Mouse (Mus musculus): Measurements from ENCODE around the gene Gnaq. TPM values are rescaled to one million over a fixed set of nuclear protein-coding genes. Genes with fewer than 3 reads are reported as not detected.

Gnaq gene
- polyA plus RNA-seq, 1 experiment from 2014 or later, result 34.0 TPM

DNA sequence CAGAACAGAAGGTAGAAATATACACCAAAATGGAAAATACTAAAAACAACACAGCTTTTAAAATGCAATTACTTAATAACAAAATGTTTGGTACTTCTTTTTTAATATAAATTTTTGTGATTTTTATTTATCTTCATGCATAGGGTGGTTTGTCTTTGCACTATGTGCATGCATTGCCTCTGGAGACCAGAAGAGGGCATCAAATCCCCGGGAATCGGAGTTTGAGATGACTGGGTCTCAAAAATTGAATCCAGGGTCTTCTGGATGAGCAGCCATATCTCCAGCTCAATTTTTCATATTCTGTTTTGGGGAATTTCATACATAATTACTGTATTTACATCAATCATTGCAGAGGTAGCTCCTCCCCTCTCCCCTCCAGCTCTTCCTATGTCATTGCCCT lies 210.1 kb downstream of the Gnaq start:
- ATAC-seq (ENCODE audit: insufficient number of reproducible peaks, low FRiP score, low TSS enrichment, low read depth), result no peak
- WGBS, result 54% methylated on average over 2 of the region's 2 CpGs
- H3K36me3 ChIP-seq, result no peaks in the 10 kb centered on the region
- H3K27me3 ChIP-seq, result no peaks in the 10 kb centered on the region
- peaks cover 3% of the 10 kb centered on the region; the same call in 1 of the 2 replicates for H3K4me1 ChIP-seq
- H3K4me3 ChIP-seq (replicated peaks), result no peak overlapping the region
- no peak overlapping the region for H3K9ac ChIP-seq
- H3K4me2 ChIP-seq (replicated peaks), result no peak overlapping the region
- no peak overlapping the region for H3K27ac ChIP-seq (replicated peaks)
- H3K9me3 ChIP-seq (replicated peaks), result no peaks in the 10 kb centered on the region

DNA sequence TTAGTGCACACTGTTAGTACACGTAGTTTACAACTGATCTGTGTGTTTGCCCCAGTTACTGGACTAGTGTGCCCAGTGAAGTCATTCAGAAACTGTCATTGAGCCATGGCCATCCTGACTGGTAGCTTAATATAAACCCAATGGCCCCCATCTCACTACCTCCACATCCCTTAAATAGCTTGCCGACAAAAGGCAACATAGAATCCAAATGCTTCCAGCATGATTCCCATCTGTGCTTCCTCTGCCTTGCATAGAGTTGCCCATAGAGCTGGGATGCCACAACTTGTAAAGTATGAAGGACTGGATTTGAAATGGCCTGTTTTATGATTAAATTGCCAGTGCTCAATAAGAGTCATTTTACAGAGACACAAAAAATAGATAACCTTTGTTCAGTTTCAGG lies 212.9 kb downstream of the Gnaq start:
- Histone ChIP-seq H3K27ac (replicated peaks) (no peak overlapping the region), H3K36me3 (no peaks in the 10 kb centered on the region), H3K27me3 (no peaks in the 10 kb centered on the region), H3K9ac (no peak overlapping the region), H3K9me3 (replicated peaks) (no peaks in the 10 kb centered on the region), H3K4me2 (replicated peaks) (no peak overlapping the region), H3K4me1 (no peaks in the 10 kb centered on the region), H3K4me3 (replicated peaks) (no peak overlapping the region)
- 85% methylated on average over 2 of the region's 2 CpGs for WGBS
- ATAC-seq (ENCODE audit: insufficient number of reproducible peaks, low FRiP score, low TSS enrichment, low read depth), result no peak

GRCm38 (mm10) chr19:16347037-16347436 lies 214.4 kb downstream of the Gnaq start:
- no peak overlapping the region for H3K4me3 ChIP-seq (replicated peaks)
- WGBS, result 89% methylated on average over 3 of the region's 3 CpGs
- H3K4me2 ChIP-seq (replicated peaks), result no peak overlapping the region
- no peaks in the 10 kb centered on the region for H3K4me1 ChIP-seq
- H3K27me3 ChIP-seq, result no peaks in the 10 kb centered on the region
- no peak for ATAC-seq (ENCODE audit: insufficient number of reproducible peaks, low FRiP score, low TSS enrichment, low read depth)
- H3K9me3 ChIP-seq (replicated peaks), result no peaks in the 10 kb centered on the region
- H3K27ac ChIP-seq (replicated peaks), result no peak overlapping the region
- H3K36me3 ChIP-seq, result no peaks in the 10 kb centered on the region
- no peak overlapping the region for H3K9ac ChIP-seq

DNA sequence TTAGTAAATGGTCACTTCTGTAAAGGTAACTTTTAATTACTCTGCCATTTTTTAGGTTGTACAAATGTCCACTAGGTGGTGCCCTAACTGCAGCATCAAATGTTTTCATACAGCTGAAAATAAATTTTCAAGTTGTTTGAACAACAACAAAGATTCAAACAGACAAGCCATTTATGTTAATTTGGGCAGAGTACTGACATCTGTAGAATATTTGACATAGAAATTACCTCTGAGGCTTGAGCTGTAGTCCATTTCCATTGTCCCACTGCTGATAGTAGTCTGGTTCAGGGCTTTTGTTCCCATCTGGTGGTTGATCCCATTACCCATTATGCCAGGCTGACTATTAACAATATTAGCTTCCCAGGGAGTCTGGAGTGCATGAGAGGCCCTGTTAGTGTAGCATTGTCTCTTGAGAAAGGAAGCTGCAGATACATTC lies 221.1 kb downstream of the Gnaq start:
- Histone ChIP-seq H3K9ac (no peak overlapping the region), H3K9me3 (replicated peaks) (no peaks in the 10 kb centered on the region), H3K36me3 (no peaks in the 10 kb centered on the region), H3K4me1 (no peaks in the 10 kb centered on the region), H3K4me3 (replicated peaks) (no peak overlapping the region), H3K27ac (replicated peaks) (no peak overlapping the region), H3K27me3 (no peaks in the 10 kb centered on the region), H3K4me2 (replicated peaks) (no peak overlapping the region)
- no peak for ATAC-seq (ENCODE audit: insufficient number of reproducible peaks, low FRiP score, low TSS enrichment, low read depth)

DNA sequence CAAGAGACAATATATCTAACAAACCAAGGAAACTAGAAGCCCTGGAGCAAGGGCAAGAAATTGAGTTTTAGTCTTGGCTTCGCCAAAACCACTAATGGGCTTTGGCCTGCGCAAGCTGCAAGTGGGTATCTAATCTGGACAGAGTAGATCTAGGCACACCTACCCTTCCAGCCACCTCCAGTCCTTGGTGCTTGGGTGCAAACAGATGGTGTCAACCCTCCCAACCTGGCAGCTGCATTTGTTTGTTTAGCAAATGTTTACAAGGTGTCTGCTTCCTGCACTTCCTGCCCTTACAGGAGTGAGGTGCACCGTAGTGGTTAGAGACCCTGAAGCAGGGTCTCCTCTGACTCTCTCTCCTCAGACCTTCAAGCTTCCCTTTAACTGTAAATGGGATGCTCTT lies 225.5 kb downstream of the Gnaq start:
- H3K9me3 ChIP-seq (replicated peaks), result no peaks in the 10 kb centered on the region
- no peaks in the 10 kb centered on the region for H3K27me3 ChIP-seq
- 67% methylated on average over 3 of the region's 3 CpGs for WGBS
- H3K4me2 ChIP-seq (replicated peaks), result no peak overlapping the region
- ATAC-seq (ENCODE audit: insufficient number of reproducible peaks, low FRiP score, low TSS enrichment, low read depth), result no peak
- no peak overlapping the region for H3K4me3 ChIP-seq (replicated peaks)
- no peak overlapping the region for H3K9ac ChIP-seq
- H3K36me3 ChIP-seq, result peaks cover 8% of the 10 kb centered on the region; the same call in 1 of the 2 replicates
- no peak overlapping the region for H3K27ac ChIP-seq (replicated peaks)
- H3K4me1 ChIP-seq, result no peaks in the 10 kb centered on the region

DNA sequence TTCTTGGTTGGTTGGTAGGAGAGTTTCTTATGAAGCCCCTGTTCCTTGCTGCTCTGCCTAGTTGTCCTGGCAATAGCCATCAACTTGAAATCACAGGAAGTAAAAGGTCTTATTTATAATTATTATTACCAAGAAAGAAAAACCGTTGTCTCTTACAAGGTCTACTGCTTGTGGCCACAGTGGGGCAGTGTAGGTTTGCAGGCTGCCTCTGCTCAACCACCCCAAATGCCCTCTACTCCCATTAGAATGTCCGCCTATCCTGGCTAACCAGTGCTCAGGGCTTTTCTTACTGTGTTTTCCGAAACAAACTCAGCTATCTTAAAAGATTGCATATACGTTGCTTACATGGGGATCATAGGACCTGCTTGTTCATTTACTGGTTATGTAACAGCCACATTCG lies 226.3 kb downstream of the Gnaq start:
- H3K9me3 ChIP-seq (replicated peaks), result no peaks in the 10 kb centered on the region
- H3K4me2 ChIP-seq (replicated peaks), result no peak overlapping the region
- H3K27me3 ChIP-seq, result no peaks in the 10 kb centered on the region
- 66% methylated on average over 5 of the region's 5 CpGs for WGBS
- no peak overlapping the region for H3K27ac ChIP-seq (replicated peaks)
- no peak overlapping the region for H3K9ac ChIP-seq
- no peaks in the 10 kb centered on the region for H3K4me1 ChIP-seq
- ATAC-seq (ENCODE audit: insufficient number of reproducible peaks, low FRiP score, low TSS enrichment, low read depth), result no peak
- H3K36me3 ChIP-seq, result peaks cover 8% of the 10 kb centered on the region; the same call in 1 of the 2 replicates
- H3K4me3 ChIP-seq (replicated peaks), result no peak overlapping the region

GRCm38 (mm10) chr19:16366465-16367063 lies 233.9 kb downstream of the Gnaq start:
- no peak; the same call in 1 of the 2 replicates for ATAC-seq (ENCODE audit: insufficient number of reproducible peaks, low FRiP score, low TSS enrichment, low read depth)
- H3K27ac ChIP-seq (replicated peaks), result no peak overlapping the region
- 55% methylated on average over 7 of the region's 7 CpGs for WGBS

GRCm38 (mm10) chr19:16367218-16367617 lies 234.6 kb downstream of the Gnaq start:
- H3K27me3 ChIP-seq, result no peaks in the 10 kb centered on the region
- no peak for ATAC-seq (ENCODE audit: insufficient number of reproducible peaks, low FRiP score, low TSS enrichment, low read depth)
- WGBS, result 68% methylated on average over 10 of the region's 10 CpGs
- H3K9me3 ChIP-seq (replicated peaks), result no peaks in the 10 kb centered on the region
- H3K4me1 ChIP-seq, result peaks cover 13% of the 10 kb centered on the region; the same call in 1 of the 2 replicates
- no peaks in the 10 kb centered on the region for H3K36me3 ChIP-seq
- no peak overlapping the region for H3K9ac ChIP-seq
- H3K4me3 ChIP-seq (replicated peaks), result no peak overlapping the region
- no peak overlapping the region for H3K27ac ChIP-seq (replicated peaks)
- no peak overlapping the region for H3K4me2 ChIP-seq (replicated peaks)

More at GRCm38 (mm10) chr19:16366465-16367063, 233.9 kb downstream of the Gnaq start:
- Histone ChIP-seq H3K4me2 (replicated peaks) (no peak overlapping the region), H3K9me3 (replicated peaks) (no peaks in the 10 kb centered on the region), H3K36me3 (peaks cover 6% of the 10 kb centered on the region; the same call in 1 of the 2 replicates), H3K4me1 (peaks cover 13% of the 10 kb centered on the region; the same call in 1 of the 2 replicates), H3K27me3 (no peaks in the 10 kb centered on the region), H3K4me3 (replicated peaks) (no peak overlapping the region), H3K9ac (no peak overlapping the region)

DNA sequence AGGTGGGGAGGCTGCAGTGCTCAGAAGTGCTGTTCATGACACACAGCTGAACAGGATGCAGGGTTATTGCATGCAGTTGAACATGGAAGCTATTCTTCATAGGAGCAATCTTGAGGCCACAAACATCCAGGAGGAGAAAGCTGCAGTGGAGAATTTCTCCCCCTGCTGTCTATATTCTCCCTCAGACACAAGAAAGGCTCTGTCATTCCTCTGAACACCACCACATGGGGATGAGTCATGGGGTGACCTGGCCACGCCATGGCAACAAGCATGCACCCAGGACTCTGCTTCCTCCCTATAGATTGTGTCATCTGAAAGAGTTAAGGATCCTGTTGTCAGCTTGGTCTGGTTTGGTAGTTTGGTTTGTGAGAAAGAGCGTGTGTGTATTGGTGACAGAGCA lies 239.0 kb downstream of the Gnaq start:
- no peak overlapping the region for H3K4me2 ChIP-seq (replicated peaks)
- H3K36me3 ChIP-seq, result no peaks in the 10 kb centered on the region
- no peak overlapping the region for H3K9ac ChIP-seq
- no peaks in the 10 kb centered on the region for H3K9me3 ChIP-seq (replicated peaks)
- H3K27me3 ChIP-seq, result no peaks in the 10 kb centered on the region
- H3K27ac ChIP-seq (replicated peaks), result no peak overlapping the region
- H3K4me1 ChIP-seq, result peaks cover 8% of the 10 kb centered on the region; the same call in 1 of the 2 replicates
- no peak overlapping the region for H3K4me3 ChIP-seq (replicated peaks)
- 73% methylated on average over 2 of the region's 2 CpGs for WGBS
- ATAC-seq (ENCODE audit: insufficient number of reproducible peaks, low FRiP score, low TSS enrichment, low read depth), result no peak

DNA sequence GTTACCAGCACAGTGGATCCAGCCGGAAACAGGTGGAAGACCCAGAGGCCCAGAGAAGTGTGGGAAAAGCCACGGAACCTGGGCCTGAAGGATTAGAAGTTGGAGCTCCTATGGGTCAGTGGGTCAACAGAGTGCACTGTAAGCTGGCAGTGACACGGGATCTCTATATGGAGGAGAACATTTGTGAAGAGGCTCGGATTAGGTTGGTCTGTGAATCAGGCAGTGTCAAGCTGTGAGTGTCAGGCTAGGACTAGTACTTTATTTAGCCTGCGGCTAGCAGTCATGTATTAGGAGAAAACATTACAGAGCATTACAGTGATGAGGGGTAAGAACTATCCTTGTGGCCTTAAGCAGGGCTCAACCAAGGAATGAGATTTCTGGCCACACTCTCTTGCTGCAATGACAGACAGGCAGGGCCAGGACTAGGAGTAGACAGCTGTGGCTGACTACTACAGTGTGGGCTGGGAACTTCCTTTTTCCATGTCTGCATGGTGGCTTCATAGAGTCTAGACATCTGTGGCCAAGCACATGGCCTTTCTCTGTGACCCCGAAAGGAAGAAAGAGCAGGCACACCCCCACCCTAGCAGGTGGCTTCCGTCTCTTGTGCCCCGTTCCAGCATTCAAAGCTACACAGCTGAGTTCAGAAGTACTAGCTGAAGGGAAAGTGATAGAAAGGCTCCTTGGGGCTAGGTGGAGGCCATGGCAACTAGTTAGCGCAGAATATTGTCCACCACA lies 240.3 kb downstream of the Gnaq start:
- H3K36me3 ChIP-seq, result no peaks in the 10 kb centered on the region
- H3K4me1 ChIP-seq, result no peaks in the 10 kb centered on the region; the same call in 1 of the 2 replicates
- H3K27me3 ChIP-seq, result no peaks in the 10 kb centered on the region
- ATAC-seq (ENCODE audit: insufficient number of reproducible peaks, low FRiP score, low TSS enrichment, low read depth), result no peak; the same call in 1 of the 2 replicates
- no peak overlapping the region for H3K9ac ChIP-seq
- 78% methylated on average over 9 of the region's 9 CpGs for WGBS
- H3K9me3 ChIP-seq (replicated peaks), result no peaks in the 10 kb centered on the region
- H3K4me3 ChIP-seq (replicated peaks), result no peak overlapping the region
- 0 out of 2 replicates have a peak overlapping the region, but pooled peaks have one; percentile 17 for H3K27ac ChIP-seq (replicated peaks)
- no peak overlapping the region for H3K4me2 ChIP-seq (replicated peaks)

DNA sequence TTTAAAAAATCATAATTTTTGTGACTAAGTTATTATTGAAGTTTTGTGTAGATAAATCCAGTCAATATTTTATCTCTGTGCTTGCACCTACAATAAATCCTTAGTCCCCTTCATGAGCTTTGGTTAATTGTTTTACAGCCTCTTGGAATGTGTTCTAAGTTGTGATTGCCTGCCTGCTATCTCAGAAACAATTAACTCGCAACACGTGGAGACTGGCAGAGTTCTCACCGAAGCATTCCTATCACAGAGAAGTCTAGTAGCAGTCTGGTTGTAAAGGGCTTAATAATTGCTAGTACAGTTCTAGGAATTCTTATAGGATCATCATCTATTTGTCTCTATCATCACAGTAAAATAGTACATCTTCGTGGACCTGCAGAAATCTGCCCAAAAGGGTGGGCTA lies 243.2 kb downstream of the Gnaq start:
- H3K9ac ChIP-seq, result no peak overlapping the region
- 76% methylated on average over 4 of the region's 4 CpGs for WGBS

More for the DNA sequence above, 243.2 kb downstream of the Gnaq start:
- H3K9me3 ChIP-seq (replicated peaks), result no peaks in the 10 kb centered on the region
- no peak overlapping the region for H3K27ac ChIP-seq (replicated peaks)
- H3K4me2 ChIP-seq (replicated peaks), result no peak overlapping the region
- H3K4me3 ChIP-seq (replicated peaks), result no peak overlapping the region
- H3K36me3 ChIP-seq, result peaks cover 12% of the 10 kb centered on the region; the same call in 1 of the 2 replicates
- no peaks in the 10 kb centered on the region; the same call in 1 of the 2 replicates for H3K4me1 ChIP-seq
- ATAC-seq (ENCODE audit: insufficient number of reproducible peaks, low FRiP score, low TSS enrichment, low read depth), result no peak
- H3K27me3 ChIP-seq, result no peaks in the 10 kb centered on the region
